Mouse (Mus musculus) forebrain, embryonic 13.5 days (tissue): ENCODE measurements around the gene Mbd6. TPM values are rescaled to one million over a fixed set of nuclear protein-coding genes. Genes with fewer than 3 reads are reported as not detected.
A peak's percentile ranks its signal among the peaks of the same experiment; 100 is the strongest.

Source experiments
- ATAC-seq: fragments of 200-750 bp; cut with Nextera tagmentation; 2 replicates; pipeline ENCODE4 v1.8.0; 2017
- H3K27ac ChIP-seq: fragments of 300-500 bp; sonication (generic); 2 replicates; pipeline ENCODE4 v1.5.1; 2015; ENCODE audit warnings: inconsistent platforms, mild to moderate bottlenecking, moderate library complexity
- H3K27me3 ChIP-seq: fragments of 300-500 bp; sonication (generic); 2 replicates; pipeline ENCODE4 v1.6.1; 2015; ENCODE audit warnings: mild to moderate bottlenecking, inconsistent platforms
- H3K36me3 ChIP-seq: fragments of 300-500 bp; sonication (generic); 2 replicates; pipeline ENCODE4 v1.6.1; 2015; ENCODE audit warnings: mild to moderate bottlenecking, inconsistent platforms; ENCODE audit not compliant: poor library complexity, severe bottlenecking
- H3K4me1 ChIP-seq: fragments of 300-500 bp; sonication (generic); 2 replicates; pipeline ENCODE4 v1.6.1; 2015; ENCODE audit warnings: inconsistent platforms
- H3K4me2 ChIP-seq: fragments of 300-500 bp; sonication (generic); 2 replicates; pipeline ENCODE4 v1.6.1; 2015; ENCODE audit warnings: inconsistent platforms, mild to moderate bottlenecking, moderate library complexity
- H3K4me3 ChIP-seq: fragments of 300-500 bp; sonication (generic); 2 replicates; pipeline ENCODE4 v1.5.1; 2015; ENCODE audit warnings: mild to moderate bottlenecking, inconsistent platforms
- H3K9ac ChIP-seq: fragments of 300-500 bp; sonication (generic); 2 replicates; pipeline ENCODE4 v1.6.1; 2015; ENCODE audit warnings: mild to moderate bottlenecking, inconsistent platforms
- H3K9me3 ChIP-seq: fragments of 300-500 bp; sonication (generic); replicated peaks from 2 replicates; pipeline ENCODE4 v1.6.1; 2016; ENCODE audit warnings: inconsistent platforms
- WGBS: fragments of 180-500 bp; shearing (Covaris S2); methylation state at CpG from one replicate; pipeline ENCODE4 v1.1.7; 2015; 5-methylcytosine and 5-hydroxymethylcytosine counted together
- polyA plus RNA-seq: library from polyadenylated mRNA; unstranded; fragments of >200 nt; fragmentation: Nextera tagmentation; extraction: Ambion mirVana; gene quantifications from 2 replicates; pipeline ENCODE4 v1.2.1, GENCODE M21; 2015

Mbd6 gene
- polyA plus RNA-seq, 1 experiment from 2014 or later: 13.6 TPM

- H3K9me3 ChIP-seq: no peaks in the 10 kb centered on the region
Measured at GRCm38 (mm10) chr10:127284724-127285500, 3.9 kb downstream of the Mbd6 start.

GRCm38 (mm10) chr10:127284105-127284622 lies 4.7 kb downstream of the Mbd6 start:
- Histone ChIP-seq H3K27ac (no peak overlapping the region; the same call in 1 of the 2 replicates), H3K4me3 (no peak overlapping the region), H3K4me1 (peaks cover 40% of the 10 kb centered on the region), H3K36me3 (peaks cover 81% of the 10 kb centered on the region), H3K9me3 (no peaks in the 10 kb centered on the region), H3K4me2 (no peak overlapping the region), H3K9ac (no peak overlapping the region), H3K27me3 (no peaks in the 10 kb centered on the region)
- ATAC-seq: no peak
- 94% methylated on average over 7 of the region's 7 CpGs for WGBS

More at GRCm38 (mm10) chr10:127284724-127285500, 3.9 kb downstream of the Mbd6 start:
- no peak overlapping the region for H3K4me2 ChIP-seq
- peak overlapping the region; percentile 45; the same call in 1 of the 2 replicates for H3K9ac ChIP-seq
- H3K36me3 ChIP-seq: peaks cover 75% of the 10 kb centered on the region
- H3K4me1 ChIP-seq: peaks cover 48% of the 10 kb centered on the region
- no peak for ATAC-seq
- no peak overlapping the region for H3K27ac ChIP-seq
- 77% methylated on average over 11 of the region's 11 CpGs for WGBS
- no peak overlapping the region for H3K4me3 ChIP-seq
- no peaks in the 10 kb centered on the region for H3K27me3 ChIP-seq

- Histone ChIP-seq H3K27ac (no peak overlapping the region), H3K27me3 (no peaks in the 10 kb centered on the region), H3K36me3 (peaks cover 94% of the 10 kb centered on the region), H3K4me3 (no peak overlapping the region), H3K9ac (no peak overlapping the region), H3K4me2 (no peak overlapping the region), H3K9me3 (no peaks in the 10 kb centered on the region), H3K4me1 (peaks cover 34% of the 10 kb centered on the region)
- 90% methylated on average over 13 of the region's 13 CpGs for WGBS
- no peak for ATAC-seq
Measured at GRCm38 (mm10) chr10:127282620-127283215, 6.1 kb downstream of the Mbd6 start.

- Histone ChIP-seq H3K9me3 (no peaks in the 10 kb centered on the region), H3K27me3 (no peaks in the 10 kb centered on the region), H3K9ac (no peak overlapping the region), H3K4me1 (peaks cover 20% of the 10 kb centered on the region), H3K4me3 (no peak overlapping the region), H3K4me2 (no peak overlapping the region), H3K36me3 (peaks cover 98% of the 10 kb centered on the region), H3K27ac (no peak overlapping the region)
- no peak for ATAC-seq
- 85% methylated on average over 8 of the region's 8 CpGs for WGBS
Measured at GRCm38 (mm10) chr10:127281316-127281715, 7.5 kb downstream of the Mbd6 start.

GRCm38 (mm10) chr10:127279730-127280129 lies 9.1 kb downstream of the Mbd6 start:
- 88% methylated on average over 2 of the region's 2 CpGs for WGBS
- H3K27ac ChIP-seq: no peak overlapping the region
- no peak overlapping the region for H3K9ac ChIP-seq
- 0 out of 2 replicates have a peak, but pooled peaks cover 5% of the 10 kb centered on the region for H3K4me1 ChIP-seq
- no peaks in the 10 kb centered on the region for H3K9me3 ChIP-seq
- ATAC-seq: no peak
- H3K27me3 ChIP-seq: no peaks in the 10 kb centered on the region
- no peak overlapping the region for H3K4me2 ChIP-seq
- peaks cover 98% of the 10 kb centered on the region for H3K36me3 ChIP-seq
- no peak overlapping the region for H3K4me3 ChIP-seq

- Histone ChIP-seq H3K9ac (no peak overlapping the region), H3K4me2 (no peak overlapping the region), H3K27ac (no peak overlapping the region), H3K4me3 (no peak overlapping the region), H3K4me1 (no peaks in the 10 kb centered on the region), H3K36me3 (peaks cover 95% of the 10 kb centered on the region), H3K27me3 (no peaks in the 10 kb centered on the region), H3K9me3 (no peaks in the 10 kb centered on the region)
- 91% methylated on average over 11 of the region's 11 CpGs for WGBS
- no peak for ATAC-seq
Measured at GRCm38 (mm10) chr10:127274261-127275022, 14.4 kb downstream of the Mbd6 start.

GRCm38 (mm10) chr10:127272371-127272770 lies 16.4 kb downstream of the Mbd6 start:
- H3K9me3 ChIP-seq: no peaks in the 10 kb centered on the region
- no peaks in the 10 kb centered on the region for H3K27me3 ChIP-seq
- peaks cover 86% of the 10 kb centered on the region for H3K36me3 ChIP-seq
- no peak overlapping the region for H3K27ac ChIP-seq
- WGBS: 89% methylated on average over 5 of the region's 5 CpGs
- no peak overlapping the region for H3K4me3 ChIP-seq
- H3K9ac ChIP-seq: no peak overlapping the region
- ATAC-seq: no peak
- H3K4me1 ChIP-seq: peaks cover 19% of the 10 kb centered on the region
- no peak overlapping the region for H3K4me2 ChIP-seq

GRCm38 (mm10) chr10:127269884-127270283 lies 18.9 kb downstream of the Mbd6 start:
- Histone ChIP-seq H3K9ac (no peak overlapping the region), H3K4me3 (no peak overlapping the region), H3K27ac (no peak overlapping the region), H3K4me2 (no peak overlapping the region), H3K9me3 (no peaks in the 10 kb centered on the region), H3K36me3 (peaks cover 61% of the 10 kb centered on the region), H3K4me1 (peaks cover 26% of the 10 kb centered on the region), H3K27me3 (no peaks in the 10 kb centered on the region)
- ATAC-seq: no peak
- 77% methylated on average over 4 of the region's 4 CpGs for WGBS

GRCm38 (mm10) chr10:127269036-127269435 lies 19.8 kb downstream of the Mbd6 start:
- ATAC-seq: no peak
- no peak overlapping the region for H3K27ac ChIP-seq
- peaks cover 26% of the 10 kb centered on the region for H3K4me1 ChIP-seq
- 0 out of 2 replicates have a peak overlapping the region, but pooled peaks have one; percentile 6 for H3K4me2 ChIP-seq
- no peaks in the 10 kb centered on the region for H3K9me3 ChIP-seq
- peaks cover 53% of the 10 kb centered on the region for H3K36me3 ChIP-seq
- 0 out of 2 replicates have a peak overlapping the region, but pooled peaks have one; percentile 26 for H3K9ac ChIP-seq
- H3K27me3 ChIP-seq: 0 out of 2 replicates have a peak, but pooled peaks cover 6% of the 10 kb centered on the region
- H3K4me3 ChIP-seq: no peak overlapping the region
- 84% methylated on average over 12 of the region's 12 CpGs for WGBS

- 92% methylated on average over 5 of the region's 5 CpGs for WGBS
- peaks cover 47% of the 10 kb centered on the region for H3K36me3 ChIP-seq
- H3K4me2 ChIP-seq: peak overlapping the region; percentile 6; the same call in 1 of the 2 replicates
- no peaks in the 10 kb centered on the region for H3K9me3 ChIP-seq
- ATAC-seq: no peak
- peaks cover 26% of the 10 kb centered on the region for H3K4me1 ChIP-seq
- H3K27me3 ChIP-seq: 0 out of 2 replicates have a peak, but pooled peaks cover 8% of the 10 kb centered on the region
- no peak overlapping the region for H3K4me3 ChIP-seq
- no peak overlapping the region for H3K27ac ChIP-seq
- H3K9ac ChIP-seq: peak overlapping the region; percentile 26; the same call in 1 of the 2 replicates
Measured at GRCm38 (mm10) chr10:127268401-127268800, 20.4 kb downstream of the Mbd6 start.

- Histone ChIP-seq H3K4me1 (peaks cover 26% of the 10 kb centered on the region), H3K27me3 (0 out of 2 replicates have a peak, but pooled peaks cover 8% of the 10 kb centered on the region), H3K27ac (no peak overlapping the region), H3K9me3 (no peaks in the 10 kb centered on the region), H3K36me3 (peaks cover 36% of the 10 kb centered on the region), H3K4me3 (peak overlapping the region; percentile 98), H3K4me2 (peak overlapping the region; percentile 95), H3K9ac (peak overlapping the region; percentile 100)
- WGBS: 69% methylated on average over 5 of the region's 5 CpGs
- no peak for ATAC-seq
Measured at GRCm38 (mm10) chr10:127267318-127267717, 21.5 kb downstream of the Mbd6 start.
